Mouse (Mus musculus) right cerebral cortex, postnatal 14 days (tissue): Measurements from ENCODE around the gene Gm44511.
"Not testable (repeated sequence)": the region's sequence is repeated elsewhere in the genome, so short reads cannot be mapped to it uniquely, and the experiment has no call there.

ENCODE experiments used
- DNase-seq: peaks from one replicate; pipeline ENCODE4 v3.0.0; 2022

Gm44511 gene

DNA sequence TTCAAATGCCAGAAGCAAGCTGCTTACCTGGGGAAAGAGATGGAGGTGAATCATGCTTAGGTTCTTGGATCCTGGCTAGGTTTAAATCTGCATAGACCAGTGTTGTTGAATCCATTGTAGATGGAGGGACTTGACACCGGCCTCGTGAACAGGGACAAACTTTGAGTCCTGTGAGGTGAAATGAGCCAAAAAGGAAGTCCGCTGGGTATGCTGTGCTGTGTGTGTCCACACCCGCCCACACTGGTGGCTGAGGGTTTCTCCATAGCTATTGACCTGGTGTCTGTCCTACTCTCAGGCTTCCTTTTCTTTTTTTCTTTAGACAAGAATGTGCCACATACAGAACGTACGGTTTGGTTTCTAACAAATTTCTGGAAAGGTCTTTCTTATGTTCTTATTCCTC, at the start of gene Gm44511, which contains the start of gene Klrb1b:
Gene Gm44511, minus strand, starts transcription at position 184 of the 400 bp plus-strand sequence.
Gene Klrb1b, minus strand, starts transcription at position 200 of the 400 bp plus-strand sequence.
- no peak for DNase-seq

DNA sequence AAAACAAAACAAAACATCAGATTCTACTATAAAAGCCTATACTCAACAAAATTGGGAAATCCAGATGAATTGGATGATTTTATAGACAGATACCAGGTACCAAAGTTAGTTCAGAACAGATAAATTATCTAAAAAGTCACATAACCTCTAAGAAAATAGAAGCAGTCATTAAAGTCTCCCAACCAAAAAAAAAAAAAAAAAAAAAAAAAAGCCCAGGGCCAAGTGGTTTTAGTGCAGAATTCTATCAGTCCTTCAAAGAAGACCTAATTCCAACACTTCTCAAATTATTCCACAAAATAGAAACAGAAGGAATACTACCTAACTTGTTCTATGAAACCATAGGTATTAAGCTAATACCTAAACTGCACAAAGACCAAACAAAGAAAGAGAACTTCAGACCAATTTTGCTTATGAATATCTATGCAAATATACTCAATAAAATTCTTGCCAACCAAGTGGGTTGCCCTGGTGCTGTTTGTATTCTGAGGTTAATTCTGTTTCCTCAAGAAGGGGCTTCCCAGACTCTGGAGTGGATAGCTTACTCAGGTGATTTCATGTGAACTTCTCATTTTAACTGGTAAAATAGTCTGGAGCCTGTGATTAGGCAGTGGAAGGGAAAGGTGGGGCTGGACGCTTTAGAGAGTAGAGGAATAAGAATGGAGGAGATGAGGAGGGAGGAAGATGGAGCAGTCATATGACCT, 45.9 kb upstream of the Gm44511 start:
- no peak for DNase-seq

DNA sequence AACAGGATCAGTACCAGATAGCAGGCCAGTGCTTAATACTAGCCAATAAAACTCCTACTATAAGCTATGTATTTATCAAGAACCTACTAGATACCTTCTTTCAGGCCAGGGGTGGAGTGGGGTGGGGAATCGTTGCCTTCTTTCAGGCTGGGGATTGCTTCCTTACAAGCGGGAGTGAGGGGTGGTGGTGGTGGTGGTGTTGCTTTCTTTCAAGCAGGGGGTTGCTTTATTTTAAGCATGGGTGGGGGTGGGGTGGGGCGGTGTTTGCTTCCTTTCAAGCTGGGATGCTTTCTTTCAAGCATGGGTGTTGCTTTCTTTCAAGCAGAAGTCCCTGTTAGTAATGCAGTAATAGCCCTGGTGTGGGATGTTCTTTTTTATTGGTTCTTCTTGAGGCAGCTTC, 42.7 kb upstream of the Gm44511 start:
- no peak for DNase-seq

DNA sequence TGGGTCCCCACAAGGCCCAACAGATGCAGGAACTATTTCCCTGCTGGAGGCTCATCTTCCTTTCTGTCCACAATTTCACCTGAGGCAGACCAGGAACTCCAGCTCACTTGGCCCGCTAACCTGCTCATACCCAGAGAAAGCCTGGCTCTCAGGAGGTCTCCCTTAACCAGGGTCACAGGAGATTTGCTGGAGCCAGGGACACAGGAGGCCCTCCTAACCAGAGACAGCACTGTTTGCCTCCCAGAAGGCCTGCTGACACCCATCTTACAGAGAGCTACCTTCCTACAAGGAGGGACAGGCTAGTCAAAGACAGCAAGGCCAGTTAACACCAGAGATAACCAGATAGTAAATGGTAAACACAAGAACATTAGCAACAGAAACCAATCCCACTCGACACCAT, 31.9 kb upstream of the Gm44511 start:
- DNase-seq: no peak

DNA sequence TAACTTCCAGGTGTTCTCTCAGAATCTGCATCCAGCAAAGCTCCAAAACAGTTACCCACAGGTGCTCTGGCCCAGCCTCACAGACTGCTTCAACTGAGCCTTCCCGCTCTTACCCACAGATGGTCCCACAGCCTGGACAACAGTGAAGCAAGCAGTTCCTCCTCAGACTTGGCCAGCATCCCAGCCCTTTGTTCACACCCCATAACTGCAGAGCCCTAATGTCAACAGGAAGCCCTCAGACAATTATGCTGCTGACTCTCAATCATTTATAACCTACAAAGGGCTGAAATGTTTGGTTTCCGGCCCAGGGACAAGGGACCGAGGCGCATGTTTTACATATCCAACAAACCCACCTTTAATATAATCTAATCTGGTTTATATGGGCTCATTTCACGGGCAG, 30.1 kb upstream of the Gm44511 start:
- DNase-seq: peak; percentile 57

DNA sequence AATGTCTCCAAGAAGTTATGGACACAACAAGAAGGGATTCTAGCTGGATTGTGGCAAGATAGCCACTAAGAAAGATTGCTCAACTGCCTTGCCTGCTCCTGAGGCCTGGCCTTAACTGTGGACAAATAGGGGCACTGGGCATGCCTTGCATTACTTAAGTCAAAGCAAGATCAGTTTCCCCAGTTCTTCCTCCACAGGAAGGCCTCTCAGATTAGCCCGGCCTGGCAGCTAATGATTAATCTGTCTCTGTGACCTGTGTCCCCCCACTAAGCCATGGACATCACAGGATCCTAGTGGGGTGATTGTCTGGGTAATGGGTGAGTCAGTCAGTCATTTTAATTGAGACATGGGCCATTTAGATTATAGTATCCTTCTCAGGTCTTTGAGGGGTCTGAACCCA, 29.4 kb upstream of the Gm44511 start:
- DNase-seq: no peak

DNA sequence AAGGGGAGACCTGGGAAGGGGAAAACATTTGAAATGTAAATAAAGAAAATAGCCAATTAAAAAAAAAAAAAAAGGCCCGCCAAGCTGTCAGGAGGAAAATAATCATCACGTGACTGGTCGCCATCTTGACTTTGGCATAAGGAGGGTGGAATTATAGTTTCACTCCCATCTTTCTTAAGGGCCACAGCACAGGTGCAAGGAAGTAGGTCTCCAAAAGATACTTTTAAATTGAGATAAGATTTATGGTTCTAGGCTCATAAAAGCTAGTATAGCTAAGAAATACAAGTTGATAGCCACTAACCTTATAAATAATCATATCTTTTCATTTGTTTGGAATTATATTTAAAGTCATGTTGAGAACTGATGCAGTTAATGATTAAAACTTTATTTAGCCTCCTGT, 28.8 kb upstream of the Gm44511 start:
- DNase-seq: no peak

DNA sequence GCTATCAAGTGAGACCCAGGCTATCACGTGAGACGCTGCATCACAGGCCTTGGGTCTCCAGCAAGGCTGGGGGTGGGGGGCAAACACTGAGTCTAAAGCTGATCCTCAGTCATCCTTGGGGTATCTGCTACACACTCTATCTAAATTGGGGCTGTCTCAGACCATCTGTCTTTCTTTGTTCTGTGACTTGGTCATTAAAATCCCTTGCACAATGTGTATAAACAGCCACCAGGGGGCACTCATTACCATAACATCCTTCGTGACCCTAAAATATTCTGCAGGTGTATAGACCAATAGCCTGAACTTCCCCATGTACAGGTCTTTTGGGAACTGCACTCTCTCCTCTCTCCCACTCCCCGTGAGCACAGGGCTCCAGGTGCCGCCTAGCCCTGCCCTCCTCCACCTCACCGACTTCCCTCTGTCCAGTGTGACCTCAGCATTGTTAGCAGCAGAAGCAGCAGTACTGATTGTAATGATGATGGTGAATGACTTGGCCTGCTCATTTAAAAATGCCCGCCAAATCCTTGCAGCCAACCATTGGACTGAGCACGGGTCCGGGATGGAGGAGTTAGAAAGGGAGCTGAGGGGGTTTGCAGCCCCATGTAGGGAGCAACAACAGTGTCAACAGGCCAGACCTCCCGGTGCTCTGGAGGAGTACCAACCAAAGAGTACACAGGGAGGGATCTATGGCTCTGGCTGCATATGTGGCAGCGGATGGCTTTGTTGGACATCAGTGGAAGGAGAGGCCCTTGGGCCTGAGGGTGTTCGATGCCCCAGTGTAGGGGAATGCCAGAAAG, 28.1 kb upstream of the Gm44511 start:
- peak; percentile 67 for DNase-seq

DNA sequence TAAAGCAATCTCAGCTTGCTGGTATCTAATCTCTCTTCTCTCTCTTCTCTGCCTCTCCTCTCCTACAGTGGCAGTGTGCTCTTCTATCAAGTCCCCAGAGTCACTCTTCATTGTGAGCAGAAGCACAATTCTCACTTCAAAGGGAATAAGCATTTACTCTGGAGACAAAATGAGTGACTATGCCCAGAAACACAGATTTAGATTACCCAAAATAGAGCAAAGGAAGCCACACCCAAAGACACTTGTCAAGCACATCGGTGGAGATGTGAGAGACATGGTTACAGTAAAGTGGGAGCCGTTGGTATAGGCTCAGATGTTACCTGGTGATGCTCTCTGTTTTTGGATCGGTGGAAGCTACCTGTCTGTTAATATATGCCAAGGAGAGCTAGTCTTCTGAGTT, 26.7 kb upstream of the Gm44511 start:
- no peak for DNase-seq

DNA sequence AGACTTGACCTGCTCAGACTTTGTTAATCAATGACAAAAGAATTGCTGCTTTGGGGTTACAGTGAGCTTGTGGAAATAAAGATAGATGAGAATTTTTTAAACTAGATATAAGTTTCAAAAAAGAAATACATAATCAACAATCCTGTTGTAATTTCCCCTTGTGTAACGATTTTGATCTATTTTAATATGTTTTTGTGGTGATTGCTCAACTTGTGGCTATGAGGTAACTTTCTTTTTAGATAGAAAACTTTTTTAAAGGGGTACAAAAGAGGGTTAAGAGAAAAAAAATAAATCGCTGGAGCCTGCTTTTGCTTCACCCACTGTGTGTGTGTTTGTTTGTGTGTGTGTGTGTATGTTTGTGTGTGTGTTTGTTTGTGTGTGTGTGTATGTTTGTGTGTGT, 25.0 kb upstream of the Gm44511 start:
- no peak for DNase-seq

DNA sequence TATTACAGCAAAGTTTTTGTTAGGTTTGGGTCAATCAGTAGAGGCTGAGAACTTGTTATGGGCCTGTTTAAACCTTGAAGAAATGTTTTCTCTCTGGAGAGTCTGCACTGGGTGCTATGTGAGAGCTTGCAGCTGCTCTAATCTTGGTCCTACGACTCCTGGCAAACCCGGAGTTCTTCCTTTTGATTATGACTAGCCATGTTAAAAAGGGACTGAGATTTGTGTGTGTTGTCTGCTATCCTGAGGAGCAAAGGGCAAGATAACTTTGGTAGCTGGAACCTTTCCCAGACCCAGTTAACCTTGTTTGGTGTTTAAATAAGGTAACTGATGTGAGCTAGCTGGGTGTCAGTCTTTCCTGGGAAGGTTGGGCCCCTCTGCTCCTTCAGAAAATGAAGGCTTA, 24.6 kb upstream of the Gm44511 start:
- DNase-seq: no peak

DNA sequence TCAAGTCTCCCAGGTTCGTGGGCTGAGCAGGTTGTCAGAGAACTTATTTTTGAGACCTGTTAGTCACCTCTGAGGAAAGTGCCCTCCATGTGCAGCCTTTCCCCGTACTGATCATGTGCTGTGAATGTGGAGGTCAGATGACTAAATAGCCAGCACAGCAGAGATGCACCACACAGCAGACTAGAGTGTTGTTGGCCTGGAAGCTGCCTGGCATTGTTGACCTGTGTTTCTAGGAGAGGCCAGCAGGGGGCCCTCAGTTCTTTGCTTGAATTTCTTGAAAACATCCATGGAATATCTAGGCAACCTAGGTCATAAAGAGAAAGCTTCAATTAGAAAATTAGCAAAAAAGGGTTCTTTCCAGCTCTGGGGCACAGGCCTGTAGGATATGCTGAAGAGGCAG, 23.8 kb upstream of the Gm44511 start:
- peak; percentile 44 for DNase-seq

DNA sequence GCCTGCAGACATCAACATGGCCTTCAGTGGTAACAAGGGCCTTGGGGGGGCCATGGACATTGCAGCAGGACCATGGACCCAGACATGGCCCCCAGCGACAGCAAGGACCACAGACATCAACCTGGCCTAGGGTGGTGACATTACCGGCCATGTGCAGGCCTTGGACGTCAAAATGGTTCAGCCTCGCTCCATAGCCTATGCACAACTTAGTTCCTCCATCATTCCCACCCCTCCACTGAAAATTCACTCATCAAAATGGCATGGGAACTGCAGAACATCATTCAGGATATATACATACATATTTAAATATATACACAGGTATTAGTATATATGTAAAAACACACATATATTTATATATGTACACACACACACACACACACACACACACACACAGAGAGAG, 21.3 kb upstream of the Gm44511 start:
- DNase-seq: no peak

DNA sequence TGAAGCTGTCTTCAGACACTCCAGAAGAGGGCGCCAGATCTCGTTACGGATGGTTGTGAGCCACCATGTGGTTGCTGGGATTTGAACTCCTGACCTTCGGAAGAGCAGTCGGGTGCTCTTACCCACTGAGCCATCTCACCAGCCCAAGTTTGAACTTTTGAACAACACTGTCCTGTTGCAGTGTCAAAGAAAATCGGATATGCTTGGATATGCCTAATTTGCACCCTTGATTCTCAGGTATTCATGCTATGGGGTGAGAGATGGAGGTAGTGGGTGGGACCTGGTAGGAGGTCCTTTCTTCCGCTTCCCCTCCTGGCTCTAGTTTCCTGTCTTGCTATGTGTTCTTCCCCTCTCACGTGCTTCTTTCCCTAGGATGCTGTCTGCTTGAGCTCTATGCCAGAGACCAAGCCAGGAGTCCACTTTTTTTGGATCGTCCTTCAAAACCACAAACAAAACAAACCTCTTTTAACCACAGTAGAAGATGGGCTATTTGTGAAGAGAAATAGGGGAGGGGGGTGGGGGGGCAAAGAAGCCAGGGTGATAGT, 20.0 kb upstream of the Gm44511 start:
- no peak for DNase-seq

DNA sequence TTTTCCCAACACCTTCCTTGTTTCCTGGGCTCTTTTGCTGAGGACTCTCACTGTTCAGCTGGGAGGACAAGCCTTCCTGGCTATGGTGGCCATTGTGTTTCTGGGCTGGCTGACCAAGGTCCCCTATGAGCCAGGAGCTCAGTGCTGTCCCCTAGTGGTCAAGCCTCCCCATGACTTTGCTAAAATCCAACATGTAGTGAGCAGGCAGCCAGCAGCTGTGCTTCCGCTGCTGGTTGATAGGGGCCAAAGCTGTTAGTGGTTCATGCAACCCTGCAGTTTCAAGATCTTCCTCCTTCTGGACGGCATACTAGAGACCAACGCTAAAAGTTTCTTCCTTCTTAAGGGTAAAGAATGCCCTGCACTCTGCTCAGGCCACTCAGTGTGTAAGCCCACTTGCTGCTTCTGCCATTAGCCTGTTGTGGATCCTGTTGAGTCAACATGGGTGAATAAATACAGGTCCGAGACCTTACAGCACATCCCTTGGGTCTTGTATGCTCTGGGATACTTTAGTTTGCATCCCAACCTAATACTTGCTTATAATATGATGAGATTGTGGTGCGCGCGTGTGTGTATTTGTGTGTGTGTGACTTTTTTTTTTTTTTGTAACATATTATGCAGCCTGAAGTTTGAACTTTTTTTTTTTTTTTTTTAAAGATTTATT, 19.3 kb upstream of the Gm44511 start:
- DNase-seq: peak; percentile 83

DNA sequence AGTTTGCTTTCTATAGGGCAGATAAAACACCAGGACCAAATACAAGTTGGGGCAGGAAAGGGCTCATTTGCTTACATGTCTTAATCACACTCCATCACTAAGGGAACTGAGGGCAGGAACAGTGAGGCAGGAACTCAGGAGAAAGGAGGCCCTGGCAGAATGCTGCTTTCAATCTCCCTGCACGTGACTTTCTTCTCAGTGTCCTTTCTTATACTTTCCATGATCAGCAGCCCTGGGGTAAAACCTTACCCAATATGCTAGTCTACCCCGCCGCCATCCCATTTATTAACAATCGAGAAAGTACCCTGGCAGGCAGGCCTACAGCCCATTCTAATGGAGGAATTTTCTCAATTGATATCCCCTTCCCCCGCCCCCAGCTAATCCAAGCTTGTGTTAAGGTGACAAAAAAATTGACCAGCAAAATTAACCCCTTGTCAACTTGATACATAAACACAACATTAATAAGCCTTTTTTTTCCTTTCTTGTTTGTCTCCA, 18.5 kb upstream of the Gm44511 start:
- no peak for DNase-seq

DNA sequence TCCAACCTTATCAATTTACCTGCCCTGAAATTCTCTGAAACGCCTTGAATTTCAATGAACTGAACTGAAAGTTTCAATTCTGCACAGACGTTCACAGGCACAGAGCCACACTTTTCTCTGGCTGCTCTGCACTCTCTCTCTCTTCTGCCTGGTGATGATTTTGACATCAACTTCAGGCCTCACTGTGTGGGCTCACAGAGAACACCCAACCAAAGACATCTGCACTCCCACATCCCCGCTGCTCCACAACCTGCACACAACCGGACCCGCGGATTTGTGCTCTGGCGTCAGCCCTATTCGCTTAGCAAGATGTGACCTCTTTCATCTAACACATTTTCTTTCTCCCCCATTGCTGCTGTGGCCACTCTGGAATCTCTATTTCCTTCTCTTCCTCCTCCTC, 18.0 kb upstream of the Gm44511 start:
- DNase-seq: no peak

DNA sequence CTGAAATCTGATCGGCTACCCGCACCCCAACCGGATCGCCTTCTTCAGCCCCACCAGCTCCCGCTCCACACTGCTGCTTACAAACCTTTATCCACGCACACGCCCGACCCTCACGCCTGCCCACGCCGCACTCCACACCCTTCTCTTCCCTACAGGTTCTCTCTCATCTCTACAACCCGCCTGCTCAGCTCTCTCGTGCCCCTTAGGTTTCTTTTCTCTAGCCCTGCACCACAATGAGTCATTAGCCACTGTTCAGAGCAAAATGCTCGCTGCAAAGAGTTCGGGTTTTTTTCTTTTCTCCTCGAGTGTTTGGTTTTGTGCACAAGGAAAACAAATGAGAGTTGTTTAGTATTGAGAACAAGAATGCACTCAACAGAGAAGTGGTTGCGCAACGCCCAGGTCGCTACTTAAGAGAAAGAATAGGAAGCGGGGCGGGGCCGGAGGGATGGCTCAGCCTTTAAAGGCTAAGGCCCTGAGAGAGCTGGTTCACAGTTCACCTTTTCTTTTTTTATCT, 17.4 kb upstream of the Gm44511 start:
- peak; percentile 48 for DNase-seq

DNA sequence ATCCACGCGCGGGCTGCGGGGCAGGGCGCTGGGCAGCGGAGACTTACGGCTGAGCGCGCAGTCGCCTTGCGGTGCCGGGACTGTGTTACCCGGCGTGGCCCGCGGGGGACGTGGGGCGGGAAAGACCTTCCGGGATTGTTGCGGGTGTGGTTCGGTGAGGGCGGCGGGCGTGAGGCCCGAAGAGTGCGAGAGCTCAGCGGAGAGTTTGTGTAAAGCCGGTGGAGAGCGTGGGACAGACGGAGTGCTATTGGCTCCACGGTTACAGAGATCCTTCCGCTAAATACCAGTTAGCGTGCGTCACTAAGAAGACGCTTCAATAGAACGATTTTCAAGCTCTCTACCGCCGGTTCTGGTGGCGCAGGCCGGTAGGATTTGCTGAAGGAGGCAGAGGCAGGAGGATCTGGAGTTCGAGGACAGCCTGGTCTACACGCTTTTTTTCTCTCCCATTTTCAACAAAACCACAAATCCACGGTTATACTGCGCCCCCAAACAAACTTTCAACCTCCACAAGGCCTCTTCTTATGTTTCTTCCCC, 16.9 kb upstream of the Gm44511 start:
- peak; percentile 79 for DNase-seq

DNA sequence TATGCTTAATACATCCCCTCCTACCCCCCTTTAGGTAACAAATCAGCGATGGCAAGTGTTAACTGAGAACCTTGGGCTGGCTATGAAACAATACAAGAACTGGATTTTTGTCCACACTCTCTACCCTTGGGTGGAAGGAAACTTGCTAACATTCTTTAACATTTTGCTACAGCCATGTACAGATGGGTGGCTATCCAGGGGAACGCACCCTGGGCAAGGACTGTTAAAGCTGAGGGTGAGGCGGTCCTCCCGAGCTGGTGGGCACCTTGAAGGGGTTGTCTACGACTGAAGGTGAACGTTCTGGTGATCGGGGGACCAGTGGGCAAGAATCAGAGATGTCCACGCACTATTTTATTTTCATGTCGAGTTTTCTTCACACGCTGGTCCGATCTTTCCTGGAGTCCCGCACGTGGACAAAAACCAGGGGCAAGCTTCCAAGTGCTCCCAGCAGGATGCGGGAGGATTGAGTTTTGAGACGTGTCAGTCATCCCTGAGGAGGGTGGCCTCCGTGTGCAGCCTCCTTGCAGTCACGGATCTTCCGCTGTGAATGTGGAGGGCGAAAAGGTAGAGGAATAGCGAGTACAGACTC, 16.3 kb upstream of the Gm44511 start:
- no peak for DNase-seq

DNA sequence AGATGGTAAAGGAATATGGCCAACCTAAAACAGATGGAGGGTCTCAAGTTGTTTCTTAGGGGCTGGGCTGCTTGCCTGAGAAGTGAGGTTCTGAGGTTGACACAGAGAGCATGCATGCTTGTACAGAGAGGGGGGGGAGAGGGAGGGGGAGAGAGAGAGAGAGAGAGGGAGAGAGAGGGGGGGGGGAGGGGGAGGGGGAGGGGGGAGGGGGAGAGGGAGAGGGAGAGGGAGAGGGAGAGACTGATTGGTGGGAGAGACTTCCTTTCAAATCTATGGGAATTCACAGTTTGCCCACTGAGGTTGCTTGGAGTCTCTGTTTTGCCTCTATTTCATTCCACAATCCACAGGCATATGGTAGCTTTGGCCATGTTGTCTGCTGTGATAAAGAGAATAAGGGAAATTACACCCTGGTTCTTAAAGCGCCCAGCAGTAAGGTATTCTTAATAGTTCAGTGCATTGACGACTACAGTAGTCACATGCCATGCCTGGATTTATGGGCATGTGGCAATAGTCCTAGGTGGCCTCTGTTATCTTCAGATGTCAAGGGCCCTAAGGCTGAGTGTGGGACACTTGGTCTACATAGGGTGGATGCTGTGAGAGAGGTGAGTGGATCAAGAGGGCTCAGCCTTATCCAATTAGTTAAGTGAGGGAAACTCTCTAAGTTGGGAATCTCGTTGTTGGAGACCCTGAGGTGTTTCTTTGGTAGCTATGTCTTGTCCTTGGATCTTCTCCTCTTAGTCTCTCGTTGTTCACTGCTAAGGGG, 15.4 kb upstream of the Gm44511 start:
- DNase-seq: no peak

DNA sequence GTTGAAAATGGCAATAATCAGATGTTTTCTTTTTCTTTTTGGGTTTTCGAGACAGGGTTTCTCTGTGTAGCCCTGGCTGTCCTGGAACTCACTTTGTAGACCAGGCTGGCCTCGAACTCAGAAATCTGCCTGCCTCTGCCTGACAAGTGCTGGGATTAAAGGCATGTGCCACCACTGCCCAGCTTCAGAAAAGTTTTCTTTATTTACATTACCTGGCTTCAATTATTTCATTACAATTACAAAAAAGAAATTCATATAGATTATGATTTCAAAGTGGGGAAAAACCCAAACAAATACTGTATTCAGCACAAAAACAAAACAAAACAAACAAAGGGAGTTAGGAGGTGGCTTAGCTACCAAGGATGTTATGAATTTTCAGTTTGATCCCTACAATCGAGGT, 14.6 kb upstream of the Gm44511 start:
- not testable (repeated sequence) for DNase-seq
